ENCODE assay signal across 19 mouse cellular contexts in genomic region chr4:10197245-10197943, GRCm38 (mm10).
DNase-seq lines count a peak whose midpoint lies in the region; ATAC-seq and TF ChIP-seq lines count a peak whose summit lies in the region.
"Had no signal": no experiment of that assay in that cellular context is flagged by ENCODE, and none has a peak within 500 bp of the region (broad histone marks: within the 10 kb centered on the region; RNA-seq: fewer than 3 reads in every experiment).

No protein-coding gene starts in this region.

- no peak for TF ChIP-seq CTCF in liver, adult 2 months (IDR thresholded peaks at IDR 0.05; ENCODE audit: low read depth, low read length)
- TF ChIP-seq CTCF in liver, postnatal 0 days (IDR thresholded peaks at IDR 0.05; ENCODE audit: low read depth) = no peak
- no peak for TF ChIP-seq CTCF in MEL (IDR thresholded peaks at IDR 0.05 in 2 of 3, conservative IDR thresholded peaks at IDR 0.05 in 1 of 3; ENCODE audit: control insufficient read depth in 1 of 3, insufficient read depth in 1 of 3, low read depth in 2 of 3, low read length in 3 of 3, poor library complexity in 1 of 3, severe bottlenecking in 1 of 3)

- DNase-seq in hindbrain, embryonic 14.5 days (ENCODE audit: low spot score) = no peak
- peak; percentile 4 for DNase-seq in liver, adult 2 months (ENCODE audit: extremely low read depth, low read depth, low spot score)
- DNase-seq in liver, postnatal 0 days = no peak
- peak; percentile 64 for DNase-seq in MEL (ENCODE audit: low read depth, low spot score)
- DNase-seq in MEL-GATA-1-ER (ENCODE audit: extremely low read depth, low read depth) = peak; percentile 36
- DNase-seq in thymus, postnatal 0 days (ENCODE audit: low spot score) = no peak
- DNase-seq: adrenal gland, postnatal 10 days; cerebellum, adult 8-10 months; heart, adult 11 months; kidney, adult 18-20 months; layer of hippocampus, adult 9-11 months; thymus, postnatal 14 days had no signal

- no peaks in the 10 kb centered on the region for H3K36me3 ChIP-seq in hindbrain, embryonic 14.5 days (replicated peaks; ENCODE audit: control insufficient read depth, insufficient read depth)
- H3K36me3 ChIP-seq in hindbrain, embryonic 13.5 days = no peaks in the 10 kb centered on the region
- no peaks in the 10 kb centered on the region for H3K36me3 ChIP-seq in liver, adult 2 months (ENCODE audit: control insufficient read depth, insufficient read depth, low read length)
- no peaks in the 10 kb centered on the region for H3K36me3 ChIP-seq in liver, postnatal 0 days (replicated peaks; ENCODE audit: insufficient read depth, low read length)
- no peaks in the 10 kb centered on the region for H3K36me3 ChIP-seq in MEL (ENCODE audit: control insufficient read depth in 1 of 2, insufficient read depth in 2 of 2, low read length in 2 of 2)
- H3K36me3 ChIP-seq: forebrain, embryonic 15.5 days; hindbrain, embryonic 10.5 days; neural tube, embryonic 12.5 days had no signal

- no peaks in the 10 kb centered on the region for H3K9me3 ChIP-seq in hindbrain, embryonic 14.5 days (ENCODE audit: control insufficient read depth, low read length)
- H3K9me3 ChIP-seq in hindbrain, embryonic 13.5 days = no peaks in the 10 kb centered on the region
- H3K9me3 ChIP-seq in liver, postnatal 0 days (ENCODE audit: low read length) = no peaks in the 10 kb centered on the region
- H3K9me3 ChIP-seq in MEL (replicated peaks; ENCODE audit: insufficient read depth, low read length) = no peaks in the 10 kb centered on the region
- H3K9me3 ChIP-seq: forebrain, embryonic 15.5 days; hindbrain, embryonic 10.5 days; neural tube, embryonic 12.5 days had no signal

- WGBS in hindbrain, embryonic 14.5 days = 88% methylated on average over 1 of the region's 1 CpGs
- 82% methylated on average over 1 of the region's 1 CpGs for WGBS in hindbrain, embryonic 13.5 days
- 95% methylated on average over 1 of the region's 1 CpGs for WGBS in liver, adult 2 months
- 78% methylated on average over 1 of the region's 1 CpGs for WGBS in liver, postnatal 0 days (ENCODE audit: insufficient replicate concordance)

- H3K4me2 ChIP-seq in hindbrain, embryonic 14.5 days (replicated peaks) = no peak overlapping the region
- H3K4me2 ChIP-seq in hindbrain, embryonic 13.5 days = no peak overlapping the region
- H3K4me2 ChIP-seq in liver, postnatal 0 days (ENCODE audit: low read depth, low read length) = no peak overlapping the region
- H3K4me2 ChIP-seq: forebrain, embryonic 15.5 days; liver, embryonic 11.5 days; neural tube, embryonic 12.5 days had no signal

- no peaks in the 10 kb centered on the region for H3K4me1 ChIP-seq in hindbrain, embryonic 14.5 days (replicated peaks; ENCODE audit: control insufficient read depth, insufficient read depth, low read length)
- no peaks in the 10 kb centered on the region for H3K4me1 ChIP-seq in hindbrain, embryonic 13.5 days (replicated peaks)
- H3K4me1 ChIP-seq in liver, adult 2 months (ENCODE audit: control insufficient read depth, insufficient read depth, low read length) = no peaks in the 10 kb centered on the region
- no peaks in the 10 kb centered on the region for H3K4me1 ChIP-seq in liver, postnatal 0 days (ENCODE audit: insufficient read depth)
- H3K4me1 ChIP-seq in MEL (ENCODE audit: control insufficient read depth in 1 of 2, insufficient read depth in 2 of 2, low read length in 2 of 2) = no peaks in the 10 kb centered on the region
- H3K4me1 ChIP-seq: forebrain, embryonic 15.5 days; hindbrain, embryonic 10.5 days; neural tube, embryonic 12.5 days had no signal

- no peaks in the 10 kb centered on the region for H3K79me2 ChIP-seq in liver, adult 2 months (ENCODE audit: control insufficient read depth, insufficient read depth, low read length)
- H3K79me2 ChIP-seq in MEL (ENCODE audit: control insufficient read depth, insufficient read depth, low read length, poor library complexity) = no peaks in the 10 kb centered on the region

- H3K27ac ChIP-seq in hindbrain, embryonic 14.5 days = no peak overlapping the region
- no peak overlapping the region for H3K27ac ChIP-seq in hindbrain, embryonic 13.5 days
- no peak overlapping the region for H3K27ac ChIP-seq in liver, adult 2 months (replicated peaks; ENCODE audit: insufficient read depth, low read depth, low read length)
- no peak overlapping the region for H3K27ac ChIP-seq in liver, postnatal 0 days (ENCODE audit: low read depth)
- no peak overlapping the region for H3K27ac ChIP-seq in MEL (ENCODE audit: control insufficient read depth, low read depth, low read length)
- H3K27ac ChIP-seq: forebrain, embryonic 15.5 days; hindbrain, embryonic 10.5 days; macrophage; neural tube, embryonic 12.5 days had no signal

- TF ChIP-seq RAD21 in MEL (IDR thresholded peaks at IDR 0.05; ENCODE audit: low read depth, low read length) = no peak

- no peaks in the 10 kb centered on the region for H3K27me3 ChIP-seq in hindbrain, embryonic 14.5 days (ENCODE audit: control insufficient read depth, insufficient read depth, low read length)
- no peaks in the 10 kb centered on the region for H3K27me3 ChIP-seq in hindbrain, embryonic 13.5 days
- no peaks in the 10 kb centered on the region for H3K27me3 ChIP-seq in liver, adult 2 months (ENCODE audit: control insufficient read depth, insufficient read depth, low read length)
- no peaks in the 10 kb centered on the region for H3K27me3 ChIP-seq in liver, postnatal 0 days (ENCODE audit: insufficient read depth, low read length)
- no peaks in the 10 kb centered on the region for H3K27me3 ChIP-seq in MEL (ENCODE audit: control insufficient read depth in 1 of 2, insufficient read depth in 2 of 2, low read length in 2 of 2)
- H3K27me3 ChIP-seq: forebrain, embryonic 15.5 days; neural tube, embryonic 12.5 days had no signal

- no peak for TF ChIP-seq POLR2A in liver, adult 2 months (IDR thresholded peaks at IDR 0.05; ENCODE audit: extremely low read depth, insufficient read depth, low read length)
- no peak for TF ChIP-seq POLR2A in MEL (IDR thresholded peaks at IDR 0.05; ENCODE audit: control insufficient read depth in 1 of 2, insufficient read depth in 1 of 2, low read depth in 1 of 2, low read length in 2 of 2, poor library complexity in 1 of 2)

- H3K4me3 ChIP-seq in hindbrain, embryonic 14.5 days (replicated peaks; ENCODE audit: low read length) = no peak overlapping the region
- H3K4me3 ChIP-seq in hindbrain, embryonic 13.5 days = no peak overlapping the region
- no peak overlapping the region for H3K4me3 ChIP-seq in liver, adult 2 months (ENCODE audit: insufficient read depth, low read depth, low read length)
- no peak overlapping the region for H3K4me3 ChIP-seq in liver, postnatal 0 days (ENCODE audit: low read depth, low read length)
- H3K4me3 ChIP-seq in MEL (ENCODE audit: control insufficient read depth in 1 of 2, insufficient read depth in 1 of 2, low read depth in 2 of 2, low read length in 2 of 2) = no peak overlapping the region
- H3K4me3 ChIP-seq: forebrain, embryonic 15.5 days; hindbrain, embryonic 10.5 days; neural tube, embryonic 12.5 days had no signal

- TF ChIP-seq EP300 in liver, postnatal 0 days (IDR thresholded peaks at IDR 0.05; ENCODE audit: low read depth) = no peak
- no peak for TF ChIP-seq EP300 in MEL (IDR thresholded peaks at IDR 0.05; ENCODE audit: low read depth in 1 of 2, low read length in 2 of 2)

- ATAC-seq in hindbrain, embryonic 14.5 days (ENCODE audit: low FRiP score) = peak; percentile 6; the same call in 1 of the 2 replicates
- no peak for ATAC-seq in hindbrain, embryonic 13.5 days (ENCODE audit: low FRiP score)
- ATAC-seq in liver, postnatal 0 days = no peak
- ATAC-seq: CD4-positive, CD25-positive, alpha-beta regulatory T cell, adult 4 months; forebrain, embryonic 15.5 days had no signal

- H3K9ac ChIP-seq in hindbrain, embryonic 14.5 days = no peak overlapping the region
- no peak overlapping the region for H3K9ac ChIP-seq in hindbrain, embryonic 13.5 days
- H3K9ac ChIP-seq in liver, adult 2 months (ENCODE audit: low read depth, low read length) = no peak overlapping the region
- no peak overlapping the region for H3K9ac ChIP-seq in liver, postnatal 0 days (replicated peaks)
- no peak overlapping the region for H3K9ac ChIP-seq in MEL (ENCODE audit: control insufficient read depth, low read depth, low read length, poor library complexity, severe bottlenecking)
- H3K9ac ChIP-seq: forebrain, embryonic 15.5 days; neural tube, embryonic 12.5 days had no signal

TF ChIP-seq in MEL, 35 proteins besides CTCF, POLR2A, EP300 and RAD21:
- no peak for TF ChIP-seq MAX (IDR thresholded peaks at IDR 0.05; ENCODE audit: low read length)
- no peak for TF ChIP-seq TBP (IDR thresholded peaks at IDR 0.05; ENCODE audit: low read depth, low read length)
- TF ChIP-seq E2F4 (IDR thresholded peaks at IDR 0.05; ENCODE audit: borderline replicate concordance, low read depth, low read length) = no peak
- TF ChIP-seq TCF12 (IDR thresholded peaks at IDR 0.05; ENCODE audit: low read depth, low read length) = no peak
- no peak for TF ChIP-seq ZNF384 (IDR thresholded peaks at IDR 0.05; ENCODE audit: low read depth, low read length)
- TF ChIP-seq CHD2 (IDR thresholded peaks at IDR 0.05; ENCODE audit: low read length) = no peak

Comparison
In these comparisons a context has a peak if more than half of its experiments do, and no peak if none do; other contexts are left out.
1. DNase-seq: peak in liver, adult 2 months (single experiment), MEL (single experiment) and MEL-GATA-1-ER (single experiment); none in hindbrain, embryonic 14.5 days (single experiment), liver, postnatal 0 days (single experiment) and thymus, postnatal 0 days (single experiment).